Mouse (Mus musculus): ENCODE data around the gene Rtp3. TPM values are rescaled to one million over a fixed set of nuclear protein-coding genes. Genes with fewer than 3 reads are reported as not detected.
A peak's percentile ranks its signal among the peaks of the same experiment; 100 is the strongest.

The Rtp3 gene
- polyA plus RNA-seq, 1 experiment from 2014 or later: not detected

DNA sequence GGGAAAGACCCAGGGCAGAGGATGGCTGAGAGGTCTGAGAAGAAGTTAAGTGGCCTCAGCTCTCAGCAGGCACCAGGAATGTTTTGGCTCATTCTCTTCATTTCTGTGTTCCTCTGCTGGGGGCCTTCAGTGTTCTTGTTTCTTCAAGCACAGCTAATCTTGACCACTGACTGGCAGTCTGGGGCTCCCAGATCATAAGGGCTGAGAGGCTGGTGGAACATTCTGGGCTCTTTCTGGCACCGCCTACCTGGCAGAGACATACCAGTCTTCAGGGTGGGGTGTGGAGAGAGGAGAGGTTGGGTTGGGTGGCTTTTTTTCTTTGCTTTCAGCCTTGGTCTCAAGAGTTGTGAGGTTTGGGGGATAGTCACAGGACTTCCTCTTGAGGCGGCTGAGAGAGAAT lies 8.7 kb upstream of the Rtp3 start:
- Histone ChIP-seq H3K36me3 (no peaks in the 10 kb centered on the region), H3K4me3 (no peak overlapping the region), H3K27me3 (no peaks in the 10 kb centered on the region), H3K9ac (no peak overlapping the region), H3K27ac (no peak overlapping the region), H3K4me2 (replicated peaks) (no peak overlapping the region), H3K9me3 (0 out of 2 replicates have a peak, but pooled peaks cover 2% of the 10 kb centered on the region), H3K4me1 (no peaks in the 10 kb centered on the region)
- 92% methylated on average over 2 of the region's 2 CpGs for WGBS
- ATAC-seq (ENCODE audit: insufficient number of reproducible peaks, insufficient read depth, low FRiP score, low TSS enrichment): no peak

GRCm38 (mm10) chr9:110997245-110997644 lies 6.9 kb upstream of the Rtp3 start:
- Histone ChIP-seq H3K27me3 (no peaks in the 10 kb centered on the region), H3K4me1 (no peaks in the 10 kb centered on the region), H3K36me3 (no peaks in the 10 kb centered on the region), H3K4me2 (replicated peaks) (no peak overlapping the region), H3K9ac (no peak overlapping the region), H3K4me3 (no peak overlapping the region), H3K27ac (no peak overlapping the region), H3K9me3 (0 out of 2 replicates have a peak, but pooled peaks cover 2% of the 10 kb centered on the region)
- WGBS: 4% methylated on average over 5 of the region's 5 CpGs
- ATAC-seq (ENCODE audit: insufficient number of reproducible peaks, insufficient read depth, low FRiP score, low TSS enrichment): no peak

DNA sequence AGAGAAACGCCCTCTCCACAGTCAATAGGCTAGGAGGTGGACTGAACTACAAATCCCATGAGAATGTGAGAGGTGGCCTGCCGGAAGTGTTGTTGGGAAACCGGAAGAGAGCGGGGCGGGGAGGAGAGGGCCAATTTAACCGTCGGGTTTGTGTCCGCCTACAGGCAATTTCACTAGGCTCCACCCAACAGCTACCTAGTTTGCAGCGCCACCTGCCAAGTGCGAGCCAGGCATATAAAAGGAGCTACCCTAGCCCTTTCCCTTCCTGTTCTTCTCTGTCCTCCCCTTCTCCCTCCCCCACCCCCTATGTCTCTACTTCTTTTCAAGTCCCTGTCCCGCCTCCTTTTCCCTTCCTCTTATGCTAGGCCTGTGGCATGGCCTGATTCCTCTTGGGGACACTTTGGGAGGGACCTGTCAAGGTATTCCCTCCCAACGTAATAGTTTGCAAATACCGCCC lies 4.4 kb upstream of the Rtp3 start:
- Histone ChIP-seq H3K4me1 (no peaks in the 10 kb centered on the region), H3K36me3 (no peaks in the 10 kb centered on the region), H3K9ac (no peak overlapping the region), H3K27me3 (no peaks in the 10 kb centered on the region), H3K4me2 (replicated peaks) (peak overlapping the region; percentile 48), H3K9me3 (0 out of 2 replicates have a peak, but pooled peaks cover 2% of the 10 kb centered on the region), H3K27ac (0 out of 2 replicates have a peak overlapping the region, but pooled peaks have one; percentile 41), H3K4me3 (peak overlapping the region; percentile 38)
- peak; percentile 32; the same call in 1 of the 2 replicates for ATAC-seq (ENCODE audit: insufficient number of reproducible peaks, insufficient read depth, low FRiP score, low TSS enrichment)
- WGBS: 10% methylated on average over 13 of the region's 13 CpGs

GRCm38 (mm10) chr9:110993281-110993709 lies 2.9 kb upstream of the Rtp3 start:
- Histone ChIP-seq H3K9ac (no peak overlapping the region), H3K9me3 (0 out of 2 replicates have a peak, but pooled peaks cover 2% of the 10 kb centered on the region), H3K4me2 (replicated peaks) (no peak overlapping the region), H3K4me1 (no peaks in the 10 kb centered on the region), H3K27ac (no peak overlapping the region), H3K36me3 (no peaks in the 10 kb centered on the region), H3K27me3 (no peaks in the 10 kb centered on the region), H3K4me3 (no peak overlapping the region)
- ATAC-seq (ENCODE audit: insufficient number of reproducible peaks, insufficient read depth, low FRiP score, low TSS enrichment): no peak
- WGBS: 22% methylated on average over 3 of the region's 3 CpGs

DNA sequence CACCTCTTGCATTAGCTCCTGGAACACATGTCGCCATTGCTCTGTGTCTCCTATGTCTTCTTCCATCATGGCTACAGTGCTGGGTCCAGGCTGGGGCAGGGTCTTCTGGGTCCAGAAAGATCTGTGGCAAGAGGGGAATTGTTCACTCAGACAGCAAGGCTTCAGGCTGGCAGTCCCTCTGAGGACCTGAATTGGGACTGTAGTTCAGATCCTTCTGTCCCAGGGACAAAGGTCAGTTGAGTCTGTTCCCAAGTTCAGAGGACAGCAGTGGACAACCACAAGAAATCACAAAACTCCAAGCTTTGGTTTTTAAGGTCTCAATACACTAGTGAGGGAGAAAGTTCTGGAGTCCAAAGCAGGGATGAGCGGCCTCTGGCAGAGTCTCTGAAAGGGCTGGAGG lies 840 bp downstream of the Rtp3 start:
- no peaks in the 10 kb centered on the region for H3K9me3 ChIP-seq
- H3K4me1 ChIP-seq: no peaks in the 10 kb centered on the region
- WGBS: 83% methylated on average over 2 of the region's 2 CpGs
- H3K4me3 ChIP-seq: no peak overlapping the region
- no peak overlapping the region for H3K27ac ChIP-seq
- H3K27me3 ChIP-seq: no peaks in the 10 kb centered on the region
- H3K4me2 ChIP-seq (replicated peaks): no peak overlapping the region
- no peak for ATAC-seq (ENCODE audit: insufficient number of reproducible peaks, insufficient read depth, low FRiP score, low TSS enrichment)
- H3K36me3 ChIP-seq: no peaks in the 10 kb centered on the region
- no peak overlapping the region for H3K9ac ChIP-seq

DNA sequence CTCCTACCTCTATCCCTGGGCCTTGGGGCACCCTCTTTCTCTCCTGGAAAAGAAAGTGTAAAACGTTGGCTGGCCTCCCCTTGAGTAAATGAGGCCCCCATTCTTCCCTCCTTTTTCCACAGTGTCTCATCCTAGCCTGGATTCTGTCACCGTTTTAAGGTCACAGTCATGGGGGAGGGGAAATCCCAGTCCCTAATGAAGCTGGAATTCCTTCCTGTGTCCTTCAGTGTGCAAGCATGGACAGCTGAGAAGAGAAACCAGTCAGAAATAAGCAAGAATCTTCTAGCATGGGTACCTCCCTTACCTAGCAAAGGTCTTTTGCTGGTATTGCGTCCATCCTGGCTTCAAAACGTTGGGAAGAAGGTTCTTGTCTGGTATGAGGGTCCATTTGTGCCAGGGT lies 1.2 kb downstream of the Rtp3 start:
- no peak for ATAC-seq (ENCODE audit: insufficient number of reproducible peaks, insufficient read depth, low FRiP score, low TSS enrichment)
- Histone ChIP-seq H3K4me1 (no peaks in the 10 kb centered on the region), H3K4me3 (no peak overlapping the region), H3K27me3 (no peaks in the 10 kb centered on the region), H3K4me2 (replicated peaks) (no peak overlapping the region), H3K36me3 (no peaks in the 10 kb centered on the region), H3K27ac (no peak overlapping the region), H3K9ac (no peak overlapping the region), H3K9me3 (no peaks in the 10 kb centered on the region)
- WGBS: 64% methylated on average over 4 of the region's 4 CpGs

DNA sequence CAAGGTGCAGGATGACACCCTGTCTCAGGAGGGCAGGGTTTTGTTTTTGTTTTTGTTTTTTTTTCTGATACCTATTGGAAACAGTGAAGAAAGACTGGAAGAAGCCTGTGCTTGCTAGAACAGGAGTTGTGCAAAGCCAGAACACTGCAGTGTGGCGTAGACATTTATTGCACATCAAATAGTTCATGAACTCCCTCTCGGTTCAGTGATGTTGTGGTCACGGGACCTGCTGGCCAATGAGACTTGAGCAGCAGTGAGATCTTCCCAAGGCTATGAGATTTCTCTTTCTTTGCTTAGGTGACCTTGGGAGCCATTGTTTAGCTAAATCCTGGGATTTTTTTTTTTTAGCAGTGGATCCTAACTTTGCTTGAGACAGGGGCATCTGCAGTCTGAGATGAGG lies 2.3 kb downstream of the Rtp3 start:
- no peak overlapping the region for H3K9ac ChIP-seq
- no peak overlapping the region for H3K27ac ChIP-seq
- no peak overlapping the region for H3K4me3 ChIP-seq
- no peaks in the 10 kb centered on the region for H3K9me3 ChIP-seq
- no peaks in the 10 kb centered on the region for H3K4me1 ChIP-seq
- WGBS: 82% methylated on average over 3 of the region's 3 CpGs
- H3K36me3 ChIP-seq: no peaks in the 10 kb centered on the region
- ATAC-seq (ENCODE audit: insufficient number of reproducible peaks, insufficient read depth, low FRiP score, low TSS enrichment): no peak
- no peaks in the 10 kb centered on the region for H3K27me3 ChIP-seq
- no peak overlapping the region for H3K4me2 ChIP-seq (replicated peaks)

DNA sequence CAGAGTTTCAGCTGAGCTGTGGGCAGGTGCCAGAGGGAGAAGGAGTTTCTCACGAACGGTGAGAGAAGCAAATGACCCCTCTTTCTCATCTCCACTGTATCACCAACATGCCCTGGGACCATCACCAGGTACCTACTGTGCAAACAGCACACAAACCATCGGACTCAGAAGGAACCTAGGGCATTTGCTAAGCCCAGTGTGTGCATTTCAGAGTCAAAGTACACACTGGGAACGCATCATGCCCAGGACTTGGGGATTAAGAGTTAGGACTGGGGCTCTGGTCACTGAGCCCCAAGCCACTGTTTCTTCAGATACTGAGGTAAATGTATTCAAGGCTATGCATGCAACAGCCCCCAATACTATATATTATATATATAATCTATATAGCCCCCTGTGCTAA lies 3.1 kb downstream of the Rtp3 start:
- WGBS: 72% methylated on average over 4 of the region's 4 CpGs
- H3K4me1 ChIP-seq: no peaks in the 10 kb centered on the region
- no peaks in the 10 kb centered on the region for H3K27me3 ChIP-seq
- no peaks in the 10 kb centered on the region for H3K36me3 ChIP-seq
- H3K9me3 ChIP-seq: no peaks in the 10 kb centered on the region
- H3K9ac ChIP-seq: no peak overlapping the region
- no peak overlapping the region for H3K4me3 ChIP-seq
- no peak for ATAC-seq (ENCODE audit: insufficient number of reproducible peaks, insufficient read depth, low FRiP score, low TSS enrichment)
- H3K27ac ChIP-seq: no peak overlapping the region
- no peak overlapping the region for H3K4me2 ChIP-seq (replicated peaks)

GRCm38 (mm10) chr9:110985951-110986350 lies 4.4 kb downstream of the Rtp3 start:
- ATAC-seq (ENCODE audit: insufficient number of reproducible peaks, insufficient read depth, low FRiP score, low TSS enrichment): no peak
- WGBS: 88% methylated on average over 8 of the region's 8 CpGs
- no peaks in the 10 kb centered on the region for H3K4me1 ChIP-seq
- no peak overlapping the region for H3K4me2 ChIP-seq (replicated peaks)
- no peak overlapping the region for H3K4me3 ChIP-seq
- no peaks in the 10 kb centered on the region for H3K36me3 ChIP-seq
- H3K9ac ChIP-seq: no peak overlapping the region
- no peaks in the 10 kb centered on the region for H3K27me3 ChIP-seq
- H3K27ac ChIP-seq: no peak overlapping the region
- no peaks in the 10 kb centered on the region for H3K9me3 ChIP-seq

DNA sequence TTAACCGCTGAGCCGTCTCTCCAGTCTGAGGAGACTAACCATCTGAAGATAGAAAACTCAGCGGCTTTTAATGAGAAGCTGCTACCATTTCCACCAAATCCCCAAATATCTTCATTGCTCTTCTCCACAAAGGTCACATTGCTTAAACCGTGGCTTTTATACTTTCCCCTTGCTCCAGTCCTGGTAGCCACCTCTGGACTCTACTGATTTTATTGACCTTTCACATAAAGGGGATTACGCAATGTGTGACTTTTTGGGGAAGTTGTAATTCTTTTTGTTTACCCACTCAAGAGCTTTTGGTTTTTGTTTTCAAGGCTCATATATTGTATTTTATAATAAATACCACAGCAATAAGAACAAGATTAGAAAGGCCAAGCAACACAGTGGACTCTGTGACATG lies 4.8 kb downstream of the Rtp3 start:
- Histone ChIP-seq H3K9me3 (no peaks in the 10 kb centered on the region), H3K4me2 (replicated peaks) (no peak overlapping the region), H3K4me1 (no peaks in the 10 kb centered on the region), H3K27me3 (no peaks in the 10 kb centered on the region), H3K27ac (no peak overlapping the region), H3K4me3 (no peak overlapping the region), H3K36me3 (no peaks in the 10 kb centered on the region), H3K9ac (no peak overlapping the region)
- ATAC-seq (ENCODE audit: insufficient number of reproducible peaks, insufficient read depth, low FRiP score, low TSS enrichment): no peak
- 92% methylated on average over 5 of the region's 5 CpGs for WGBS

- Histone ChIP-seq H3K9me3 (no peaks in the 10 kb centered on the region), H3K27ac (no peak overlapping the region), H3K4me1 (no peaks in the 10 kb centered on the region), H3K36me3 (no peaks in the 10 kb centered on the region), H3K9ac (no peak overlapping the region), H3K4me2 (replicated peaks) (no peak overlapping the region), H3K27me3 (no peaks in the 10 kb centered on the region), H3K4me3 (no peak overlapping the region)
- WGBS: 88% methylated on average over 9 of the region's 9 CpGs
- no peak for ATAC-seq (ENCODE audit: insufficient number of reproducible peaks, insufficient read depth, low FRiP score, low TSS enrichment)
Observed at GRCm38 (mm10) chr9:110984096-110984495, 6.3 kb downstream of the Rtp3 start.

- no peaks in the 10 kb centered on the region for H3K27me3 ChIP-seq
- WGBS: 44% methylated on average over 4 of the region's 4 CpGs
- no peaks in the 10 kb centered on the region for H3K36me3 ChIP-seq
- no peak overlapping the region for H3K4me2 ChIP-seq (replicated peaks)
- H3K9me3 ChIP-seq: no peaks in the 10 kb centered on the region
- no peak overlapping the region for H3K9ac ChIP-seq
- H3K4me3 ChIP-seq: no peak overlapping the region
- no peaks in the 10 kb centered on the region for H3K4me1 ChIP-seq
- H3K27ac ChIP-seq: no peak overlapping the region
- ATAC-seq (ENCODE audit: insufficient number of reproducible peaks, insufficient read depth, low FRiP score, low TSS enrichment): no peak
Observed at GRCm38 (mm10) chr9:110982351-110982750, 8.0 kb downstream of the Rtp3 start.

GRCm38 (mm10) chr9:110979411-110979810 lies 11.0 kb downstream of the Rtp3 start:
- WGBS: 89% methylated on average over 11 of the region's 11 CpGs
- Histone ChIP-seq H3K36me3 (no peaks in the 10 kb centered on the region), H3K4me2 (replicated peaks) (no peak overlapping the region), H3K4me1 (no peaks in the 10 kb centered on the region), H3K9me3 (no peaks in the 10 kb centered on the region), H3K27me3 (no peaks in the 10 kb centered on the region), H3K4me3 (no peak overlapping the region), H3K9ac (no peak overlapping the region), H3K27ac (no peak overlapping the region)
- no peak for ATAC-seq (ENCODE audit: insufficient number of reproducible peaks, insufficient read depth, low FRiP score, low TSS enrichment)

All from embryonic facial prominence, embryonic 12.5 days (tissue).